Mouse (Mus musculus) c-Kit-positive CD71-positive TER-119-positive erythroid progenitor cells, embryonic 14.5 days (primary cell): Measurements from ENCODE around the gene Ptafr.

Experiments
- DNase-seq: peaks from one replicate; pipeline ENCODE4 v3.0.0-alpha.2; 2013; ENCODE audit warnings: low spot score

Ptafr gene

DNA sequence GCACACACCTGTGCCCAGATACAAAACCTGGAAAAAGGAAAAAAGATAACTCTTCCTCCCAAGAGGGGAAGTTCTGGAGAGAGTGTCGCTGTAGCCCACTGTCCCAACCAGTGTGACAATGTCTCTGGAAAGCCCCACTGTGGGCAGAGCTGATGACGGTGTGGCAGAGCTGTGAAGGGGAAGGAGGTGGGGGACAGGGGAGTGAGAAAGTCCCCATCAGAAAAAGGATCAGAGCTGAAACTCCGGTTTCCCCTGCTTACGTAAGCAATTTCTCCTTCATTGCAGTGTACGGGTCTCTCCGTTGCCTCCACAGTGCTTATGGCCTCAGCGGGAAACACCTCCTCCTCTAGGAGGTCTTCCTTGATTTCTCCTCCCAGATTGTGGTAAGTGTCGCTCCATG lies 47.5 kb downstream of the Ptafr start:
- no peak for DNase-seq

DNA sequence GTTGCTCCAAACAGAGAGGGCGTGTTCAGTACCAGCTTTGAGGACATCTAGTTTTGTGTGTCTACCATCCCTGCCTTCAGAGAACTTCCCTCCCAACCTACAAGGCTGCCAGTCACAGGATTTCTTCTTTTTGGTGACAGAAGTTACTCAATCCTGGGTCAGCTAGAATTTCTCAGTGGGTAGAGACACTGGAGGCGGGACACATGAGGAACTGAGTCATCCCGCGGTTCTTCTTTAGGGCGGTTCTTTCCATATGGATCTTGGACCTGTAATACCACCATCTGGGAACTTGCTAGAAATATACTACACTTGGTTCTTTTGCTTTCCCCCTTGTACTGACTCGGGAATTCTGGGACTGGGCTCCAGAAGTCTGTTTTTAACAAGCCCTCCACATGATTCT lies 54.0 kb downstream of the Ptafr start:
- no peak for DNase-seq

GRCm38 (mm10) chr4:132618850-132619375 lies 55.0 kb downstream of the Ptafr start:
- DNase-seq: no peak

DNA sequence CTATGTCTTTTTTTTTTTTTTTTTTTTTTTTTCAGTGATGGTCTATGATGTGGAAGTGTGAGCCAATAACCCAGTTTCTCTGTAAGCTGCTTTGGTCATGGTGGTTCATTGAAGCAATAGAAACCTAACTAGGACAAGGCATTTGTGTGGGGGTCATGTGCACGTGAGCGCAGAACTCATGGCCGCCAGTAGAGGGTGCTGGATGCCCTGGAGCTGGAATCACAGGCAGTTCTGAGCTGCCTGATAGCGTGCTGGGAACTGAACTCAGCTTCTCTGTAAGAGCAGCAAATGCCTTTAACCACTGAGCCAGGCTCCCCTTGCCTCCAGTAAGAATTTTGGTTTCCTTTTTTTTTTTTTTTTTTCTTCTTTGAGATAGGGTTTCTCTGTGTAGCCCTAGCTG lies 56.3 kb downstream of the Ptafr start:
- DNase-seq: no peak

GRCm38 (mm10) chr4:132621287-132622068 lies 57.6 kb downstream of the Ptafr start:
- DNase-seq: no peak

GRCm38 (mm10) chr4:132624034-132624657 lies 60.3 kb downstream of the Ptafr start:
- peak; percentile 91 for DNase-seq

GRCm38 (mm10) chr4:132628830-132629229 lies 65.0 kb downstream of the Ptafr start:
- peak; percentile 73 for DNase-seq
